Mouse (Mus musculus) forebrain, embryonic 15.5 days (tissue): ENCODE measurements around the gene 1810062G17Rik. TPM values are rescaled to one million over a fixed set of nuclear protein-coding genes. Genes with fewer than 3 reads are reported as not detected.

Experiments used
- ATAC-seq: fragments of 200-750 bp; cut with Nextera tagmentation; replicated peaks from 2 replicates; pipeline ENCODE4 v1.8.0; 2017; ENCODE audit warnings: mild to moderate bottlenecking, moderate TSS enrichment, moderate library complexity
- H3K27ac ChIP-seq: fragments of 300-500 bp; sonication (generic); replicated peaks from 2 replicates; pipeline ENCODE4 v1.5.1; 2015; ENCODE audit warnings: mild to moderate bottlenecking, inconsistent platforms
- H3K27me3 ChIP-seq: fragments of 300-500 bp; sonication (generic); 2 replicates; pipeline ENCODE4 v1.6.1; 2015; ENCODE audit warnings: inconsistent platforms
- H3K36me3 ChIP-seq: fragments of 300-500 bp; sonication (generic); 2 replicates; pipeline ENCODE4 v1.6.1; 2015; ENCODE audit warnings: mild to moderate bottlenecking, inconsistent platforms
- H3K4me1 ChIP-seq: fragments of 300-500 bp; sonication (generic); 2 replicates; pipeline ENCODE4 v1.6.1; 2015; ENCODE audit warnings: inconsistent platforms
- H3K4me2 ChIP-seq: fragments of 300-500 bp; sonication (generic); replicated peaks from 2 replicates; pipeline ENCODE4 v1.6.1; 2015; ENCODE audit warnings: mild to moderate bottlenecking, inconsistent platforms
- H3K4me3 ChIP-seq: fragments of 300-500 bp; sonication (generic); 2 replicates; pipeline ENCODE4 v1.5.1; 2015; ENCODE audit warnings: mild to moderate bottlenecking, inconsistent platforms
- H3K9ac ChIP-seq: fragments of 300-500 bp; sonication (generic); replicated peaks from 2 replicates; pipeline ENCODE4 v1.6.1; 2015; ENCODE audit warnings: mild to moderate bottlenecking, inconsistent platforms
- H3K9me3 ChIP-seq: fragments of 300-500 bp; sonication (generic); 2 replicates; pipeline ENCODE4 v1.6.1; 2016; ENCODE audit warnings: inconsistent platforms
- WGBS: fragments of 180-500 bp; shearing (Covaris S2); methylation state at CpG from one replicate; pipeline ENCODE4 v1.1.7; 2015; ENCODE audit warnings: mixed read lengths; 5-methylcytosine and 5-hydroxymethylcytosine counted together
- polyA plus RNA-seq: library from polyadenylated mRNA; unstranded; fragments of >200 nt; fragmentation: Nextera tagmentation; extraction: Ambion mirVana; gene quantifications from 2 replicates; pipeline ENCODE4 v1.2.1, GENCODE M21; 2015

1810062G17Rik gene
- polyA plus RNA-seq, 1 experiment from 2014 or later: not detected

GRCm38 (mm10) chr3:36494613-36495012 lies 18.9 kb downstream of the 1810062G17Rik start:
- Histone ChIP-seq H3K9ac (no peak overlapping the region), H3K27ac (no peak overlapping the region), H3K27me3 (no peaks in the 10 kb centered on the region), H3K9me3 (no peaks in the 10 kb centered on the region), H3K4me1 (0 out of 2 replicates have a peak, but pooled peaks cover 6% of the 10 kb centered on the region), H3K4me2 (no peak overlapping the region), H3K36me3 (no peaks in the 10 kb centered on the region), H3K4me3 (no peak overlapping the region)
- 81% methylated on average over 2 of the region's 2 CpGs for WGBS
- no peak for ATAC-seq

GRCm38 (mm10) chr3:36495436-36495835 lies 19.7 kb downstream of the 1810062G17Rik start:
- Histone ChIP-seq H3K4me3 (no peak overlapping the region), H3K27me3 (no peaks in the 10 kb centered on the region), H3K4me2 (no peak overlapping the region), H3K27ac (no peak overlapping the region), H3K9ac (no peak overlapping the region), H3K9me3 (no peaks in the 10 kb centered on the region), H3K4me1 (0 out of 2 replicates have a peak, but pooled peaks cover 6% of the 10 kb centered on the region), H3K36me3 (no peaks in the 10 kb centered on the region)
- WGBS: 9% methylated on average over 6 of the region's 6 CpGs
- peak; percentile 65 for ATAC-seq

GRCm38 (mm10) chr3:36496273-36496672 lies 20.5 kb downstream of the 1810062G17Rik start:
- no peak overlapping the region for H3K4me2 ChIP-seq
- no peak for ATAC-seq
- H3K4me1 ChIP-seq: 0 out of 2 replicates have a peak, but pooled peaks cover 6% of the 10 kb centered on the region
- no peak overlapping the region for H3K27ac ChIP-seq
- H3K4me3 ChIP-seq: no peak overlapping the region
- H3K9ac ChIP-seq: no peak overlapping the region
- H3K9me3 ChIP-seq: no peaks in the 10 kb centered on the region
- WGBS: 83% methylated on average over 9 of the region's 9 CpGs
- H3K27me3 ChIP-seq: no peaks in the 10 kb centered on the region
- H3K36me3 ChIP-seq: no peaks in the 10 kb centered on the region

- 19% methylated on average over 14 of the region's 14 CpGs for WGBS
- no peak overlapping the region for H3K4me2 ChIP-seq
- 0 out of 2 replicates have a peak, but pooled peaks cover 6% of the 10 kb centered on the region for H3K4me1 ChIP-seq
- no peaks in the 10 kb centered on the region for H3K36me3 ChIP-seq
- no peaks in the 10 kb centered on the region for H3K27me3 ChIP-seq
- no peak overlapping the region for H3K9ac ChIP-seq
- H3K9me3 ChIP-seq: no peaks in the 10 kb centered on the region
- peak; percentile 63 for ATAC-seq
- H3K4me3 ChIP-seq: no peak overlapping the region
- H3K27ac ChIP-seq: no peak overlapping the region
These were observed 21.0 kb downstream of the 1810062G17Rik start for GRCm38 (mm10) chr3:36496746-36497145.

DNA sequence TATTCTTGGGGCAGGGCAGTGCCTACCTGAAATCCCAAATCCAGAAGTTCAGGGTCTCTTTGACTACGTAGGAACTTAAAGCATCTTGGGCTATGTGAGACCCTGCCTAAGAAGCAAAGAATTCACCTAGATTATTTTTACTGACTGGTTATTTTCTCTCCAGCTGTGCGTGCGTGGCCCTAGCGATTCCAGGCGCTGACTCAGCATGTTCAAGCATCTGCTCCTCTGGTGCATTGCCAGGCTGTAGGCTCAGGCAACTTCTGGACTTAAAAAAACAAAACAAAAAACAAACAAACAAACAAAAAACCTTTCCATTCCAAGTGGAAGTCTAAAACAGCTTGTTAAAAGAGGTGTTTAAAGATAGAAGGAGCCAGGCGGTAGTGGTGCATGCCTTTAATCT lies 22.5 kb downstream of the 1810062G17Rik start:
- Histone ChIP-seq H3K4me3 (no peak overlapping the region), H3K27ac (no peak overlapping the region), H3K4me2 (no peak overlapping the region), H3K27me3 (no peaks in the 10 kb centered on the region), H3K9ac (no peak overlapping the region), H3K4me1 (0 out of 2 replicates have a peak, but pooled peaks cover 6% of the 10 kb centered on the region), H3K9me3 (no peaks in the 10 kb centered on the region), H3K36me3 (no peaks in the 10 kb centered on the region)
- no peak for ATAC-seq
- 79% methylated on average over 6 of the region's 6 CpGs for WGBS

DNA sequence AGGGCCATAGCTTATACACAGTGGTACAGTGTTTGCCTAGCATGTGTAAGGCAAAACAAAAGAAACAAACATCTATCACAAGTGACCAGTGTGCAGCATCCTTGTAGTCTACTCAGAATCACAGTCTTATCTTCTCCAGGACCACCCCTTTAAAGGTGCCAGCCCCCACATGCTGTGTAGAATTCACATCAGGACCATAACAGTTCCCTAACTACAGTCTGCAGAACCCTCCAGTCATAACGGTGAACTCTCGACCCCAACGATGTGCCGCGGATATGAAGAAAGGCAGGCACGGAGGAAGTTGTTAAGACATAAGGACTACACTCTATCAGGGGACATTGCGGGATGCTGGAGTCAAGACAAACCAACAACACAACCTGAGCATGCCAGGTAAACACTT lies 23.7 kb downstream of the 1810062G17Rik start:
- Histone ChIP-seq H3K4me3 (no peak overlapping the region), H3K4me2 (no peak overlapping the region), H3K27me3 (no peaks in the 10 kb centered on the region), H3K9ac (no peak overlapping the region), H3K36me3 (no peaks in the 10 kb centered on the region), H3K4me1 (0 out of 2 replicates have a peak, but pooled peaks cover 6% of the 10 kb centered on the region), H3K27ac (no peak overlapping the region), H3K9me3 (no peaks in the 10 kb centered on the region)
- 97% methylated on average over 7 of the region's 7 CpGs for WGBS
- no peak for ATAC-seq

GRCm38 (mm10) chr3:36500976-36501375 lies 25.2 kb downstream of the 1810062G17Rik start:
- Histone ChIP-seq H3K4me3 (no peak overlapping the region), H3K9ac (no peak overlapping the region), H3K9me3 (no peaks in the 10 kb centered on the region), H3K27ac (no peak overlapping the region), H3K27me3 (no peaks in the 10 kb centered on the region), H3K4me1 (no peaks in the 10 kb centered on the region), H3K4me2 (no peak overlapping the region), H3K36me3 (no peaks in the 10 kb centered on the region)
- ATAC-seq: no peak
- WGBS: 87% methylated on average over 8 of the region's 8 CpGs

DNA sequence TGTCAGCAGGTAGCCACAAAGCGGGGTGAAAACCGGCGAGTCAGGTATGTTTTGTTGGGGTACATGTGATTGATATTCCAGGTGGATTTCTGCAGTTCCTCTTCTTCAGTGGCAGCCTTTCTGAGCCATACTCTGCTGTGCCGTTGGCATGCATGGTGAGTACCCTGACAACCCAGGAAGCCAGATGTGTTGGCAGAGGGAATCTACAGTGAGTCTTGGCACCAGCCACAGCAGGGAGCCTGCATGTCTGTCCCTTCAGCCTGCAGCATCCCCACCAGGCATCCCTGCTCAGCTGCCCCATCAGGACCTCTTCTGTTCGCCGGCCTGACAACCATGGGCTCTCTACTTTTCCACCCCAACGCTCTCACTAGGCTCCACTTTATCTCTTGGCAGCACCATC lies 25.8 kb downstream of the 1810062G17Rik start:
- Histone ChIP-seq H3K27ac (no peak overlapping the region), H3K4me3 (no peak overlapping the region), H3K9ac (no peak overlapping the region), H3K9me3 (no peaks in the 10 kb centered on the region), H3K27me3 (no peaks in the 10 kb centered on the region), H3K4me2 (no peak overlapping the region), H3K4me1 (no peaks in the 10 kb centered on the region), H3K36me3 (no peaks in the 10 kb centered on the region)
- 77% methylated on average over 7 of the region's 7 CpGs for WGBS
- ATAC-seq: no peak

DNA sequence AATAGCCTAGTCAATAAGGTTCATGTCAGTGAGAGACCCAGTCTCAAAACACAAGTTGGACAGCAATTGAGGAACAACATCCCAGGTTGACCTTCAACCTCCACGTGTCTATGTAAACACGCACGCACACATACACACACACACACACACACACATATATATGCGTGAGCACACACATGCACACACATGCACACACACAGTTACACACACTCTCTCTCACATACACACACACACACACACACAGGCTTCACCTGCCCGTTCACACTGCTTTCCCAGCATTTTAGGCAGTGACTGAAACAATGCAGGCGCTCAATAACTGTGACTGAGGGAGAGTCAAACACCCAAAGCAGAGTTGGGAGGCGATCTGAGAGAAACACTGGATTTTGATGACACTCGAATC lies 29.6 kb downstream of the 1810062G17Rik start:
- Histone ChIP-seq H3K4me3 (no peak overlapping the region), H3K9ac (no peak overlapping the region), H3K9me3 (no peaks in the 10 kb centered on the region), H3K27me3 (no peaks in the 10 kb centered on the region), H3K4me2 (no peak overlapping the region), H3K4me1 (no peaks in the 10 kb centered on the region), H3K36me3 (no peaks in the 10 kb centered on the region), H3K27ac (no peak overlapping the region)
- no peak for ATAC-seq
- WGBS: 70% methylated on average over 8 of the region's 8 CpGs

DNA sequence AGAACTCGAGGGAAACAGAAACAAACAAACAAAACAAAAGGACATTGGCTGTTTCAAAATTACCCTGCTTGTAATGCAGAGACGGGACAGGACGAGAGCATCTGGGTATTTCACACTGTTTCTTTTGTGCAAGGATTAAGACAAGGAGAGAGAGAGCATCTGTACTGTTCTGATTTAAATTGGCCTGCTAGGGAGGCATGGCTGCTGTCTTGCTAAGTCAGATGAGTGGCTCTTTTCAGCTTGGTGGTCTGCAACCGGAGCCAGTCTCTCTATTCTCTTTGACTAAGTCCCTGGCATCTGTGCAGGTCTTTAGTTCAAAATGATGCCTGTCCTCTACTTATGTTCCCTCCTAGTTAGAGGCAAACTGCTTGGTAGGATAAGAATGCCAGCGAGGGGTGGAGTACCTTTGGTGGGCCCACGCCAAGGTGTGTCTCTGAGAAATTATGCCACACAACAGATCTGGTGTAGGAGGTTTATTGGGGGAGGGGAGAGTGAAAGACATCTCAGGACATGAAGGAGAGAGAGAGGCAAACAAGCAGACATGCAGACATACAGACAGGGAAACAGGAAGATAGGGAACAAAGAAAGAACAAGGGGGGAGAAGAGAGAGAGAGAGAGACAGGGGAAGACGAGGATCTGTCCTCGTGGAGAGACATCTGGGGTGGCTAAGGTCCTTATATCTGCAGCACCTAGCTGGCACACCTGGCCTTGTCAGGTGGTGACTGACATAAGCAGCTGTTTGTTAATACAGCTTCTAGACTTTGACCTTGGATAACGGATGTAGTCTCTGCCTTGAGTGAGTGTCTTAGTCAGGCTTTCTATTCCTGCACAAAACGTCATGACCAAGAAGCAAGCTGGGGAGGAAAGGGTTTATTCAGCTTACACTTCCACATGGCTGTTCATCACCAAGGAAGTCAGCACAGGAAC lies 30.3 kb downstream of the 1810062G17Rik start:
- Histone ChIP-seq H3K4me3 (no peak overlapping the region), H3K4me1 (no peaks in the 10 kb centered on the region), H3K4me2 (no peak overlapping the region), H3K36me3 (no peaks in the 10 kb centered on the region), H3K9ac (no peak overlapping the region), H3K27ac (no peak overlapping the region), H3K27me3 (no peaks in the 10 kb centered on the region), H3K9me3 (no peaks in the 10 kb centered on the region)
- ATAC-seq: no peak; the same call in 1 of the 2 replicates
- WGBS: 43% methylated on average over 10 of the region's 10 CpGs

- Histone ChIP-seq H3K9ac (no peak overlapping the region), H3K4me2 (no peak overlapping the region), H3K4me1 (no peaks in the 10 kb centered on the region), H3K36me3 (no peaks in the 10 kb centered on the region), H3K27ac (no peak overlapping the region), H3K9me3 (no peaks in the 10 kb centered on the region), H3K4me3 (no peak overlapping the region), H3K27me3 (no peaks in the 10 kb centered on the region)
- 93% methylated on average over 6 of the region's 6 CpGs for WGBS
- no peak for ATAC-seq
These were observed 35.8 kb downstream of the 1810062G17Rik start for GRCm38 (mm10) chr3:36511491-36511890.

- no peak overlapping the region for H3K4me2 ChIP-seq
- no peak overlapping the region for H3K9ac ChIP-seq
- ATAC-seq: no peak
- H3K9me3 ChIP-seq: no peaks in the 10 kb centered on the region
- H3K36me3 ChIP-seq: no peaks in the 10 kb centered on the region
- H3K27me3 ChIP-seq: no peaks in the 10 kb centered on the region
- no peak overlapping the region for H3K4me3 ChIP-seq
- 90% methylated on average over 9 of the region's 9 CpGs for WGBS
- H3K4me1 ChIP-seq: peaks cover 4% of the 10 kb centered on the region
- H3K27ac ChIP-seq: no peak overlapping the region
These were observed 40.5 kb downstream of the 1810062G17Rik start for GRCm38 (mm10) chr3:36516196-36516595.
